Mouse (Mus musculus) heart, adult 2 months (tissue): ENCODE measurements at regions not wholly inside any gene's neighbourhood (a gene's known extent, or its start where the extent isn't known, plus 50 kb on each side); places are given as distances from the start of the nearest gene placed in this dataset.

Source experiments
- DNase-seq, 2 experiments: peaks; one replicate each; pipeline ENCODE4 v3.0.0; 2021
- H3K27ac ChIP-seq: fragments of 200-600 bp; 2 replicates; pipeline ENCODE4 v1.8.1; 2022
- H3K27me3 ChIP-seq: fragments of 200-500 bp; 2 replicates; pipeline ENCODE4 v1.6.1; 2012; ENCODE audit warnings: mild to moderate bottlenecking, low read length, inconsistent platforms, mixed read lengths; ENCODE audit not compliant: control insufficient read depth, insufficient read depth
- H3K36me3 ChIP-seq: fragments of 200-500 bp; 2 replicates; pipeline ENCODE4 v1.6.1; 2012; ENCODE audit warnings: low read length, inconsistent platforms; ENCODE audit not compliant: control insufficient read depth, insufficient read depth
- H3K4me1 ChIP-seq: fragments of 200-500 bp; 2 replicates; pipeline ENCODE4 v1.6.1; 2011; ENCODE audit warnings: low read length; ENCODE audit not compliant: control insufficient read depth, insufficient read depth
- H3K4me3 ChIP-seq: fragments of 200-600 bp; 2 replicates; pipeline ENCODE4 v1.8.1; 2022
- H3K79me2 ChIP-seq: fragments of 200-500 bp; replicated peaks from 2 replicates; pipeline ENCODE4 v1.6.1; 2012; ENCODE audit warnings: mild to moderate bottlenecking, inconsistent platforms, low read length, moderate library complexity, mixed read lengths; ENCODE audit not compliant: control insufficient read depth, insufficient read depth
- H3K9ac ChIP-seq: fragments of 200-500 bp; 2 replicates; pipeline ENCODE4 v1.6.1; 2012; ENCODE audit warnings: low read depth, mild to moderate bottlenecking, control low read depth, inconsistent platforms, low read length, mixed read lengths
- CTCF ChIP-seq: fragments of 200-600 bp; IDR thresholded peaks from 2 replicates; pipeline ENCODE4 v1.8.1; 2022; ENCODE audit warnings: antibody characterized with exemption, mild to moderate bottlenecking, moderate library complexity
- EP300 ChIP-seq: fragments of 200-500 bp; IDR thresholded peaks from 2 replicates; pipeline ENCODE4 v1.6.1; 2011; ENCODE audit warnings: low read depth, low read length, control low read depth; ENCODE audit not compliant: insufficient read depth
- POLR2A ChIP-seq: fragments of 200-500 bp; IDR thresholded peaks from 2 replicates; pipeline ENCODE4 v1.6.1; 2011; ENCODE audit warnings: mild to moderate bottlenecking, low read depth, low read length, control low read depth; ENCODE audit not compliant: insufficient read depth
- WGBS: fragments of 180-500 bp; shearing (Covaris S2); methylation state at CpG from one replicate; pipeline ENCODE4 v1.1.7; 2018; 5-methylcytosine and 5-hydroxymethylcytosine counted together
- intact Hi-C: fragments of 180-260 bp; cut with DNase I; formaldehyde crosslinking; loops from one replicate; pipeline ENCODE4 v1.15.1; 2025

DNA sequence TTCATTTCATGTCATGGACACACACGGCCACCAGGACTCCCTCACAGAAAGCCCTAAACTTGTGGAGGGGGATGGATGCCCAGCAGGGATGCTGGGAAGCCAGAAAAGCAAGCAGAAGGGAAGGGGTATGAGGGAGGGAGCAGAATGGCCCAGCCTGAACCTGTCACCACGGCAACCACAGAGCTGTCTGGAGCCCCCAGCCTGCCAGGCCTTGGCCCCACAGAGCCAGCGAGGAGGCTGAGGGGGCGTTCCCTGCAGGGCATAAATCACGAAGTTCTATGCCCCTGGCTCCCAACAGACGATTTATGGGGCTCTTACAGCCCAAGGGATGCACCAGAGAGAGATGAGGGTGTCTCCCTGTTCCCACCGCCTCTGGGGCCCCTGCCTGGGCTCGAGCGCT, 93.7 kb upstream of the Zbtb40 start:
- no peak for DNase-seq
- Histone ChIP-seq H3K9ac (no peak overlapping the region), H3K4me3 (no peak overlapping the region), H3K27me3 (no peaks in the 10 kb centered on the region), H3K4me1 (no peaks in the 10 kb centered on the region), H3K79me2 (no peaks in the 10 kb centered on the region), H3K27ac (no peak overlapping the region), H3K36me3 (no peaks in the 10 kb centered on the region)
- TF ChIP-seq EP300 (no peak), CTCF (no peak), POLR2A (no peak)
- 55% methylated on average over 9 of the region's 9 CpGs for WGBS
- intact Hi-C loops = no loop called here

DNA sequence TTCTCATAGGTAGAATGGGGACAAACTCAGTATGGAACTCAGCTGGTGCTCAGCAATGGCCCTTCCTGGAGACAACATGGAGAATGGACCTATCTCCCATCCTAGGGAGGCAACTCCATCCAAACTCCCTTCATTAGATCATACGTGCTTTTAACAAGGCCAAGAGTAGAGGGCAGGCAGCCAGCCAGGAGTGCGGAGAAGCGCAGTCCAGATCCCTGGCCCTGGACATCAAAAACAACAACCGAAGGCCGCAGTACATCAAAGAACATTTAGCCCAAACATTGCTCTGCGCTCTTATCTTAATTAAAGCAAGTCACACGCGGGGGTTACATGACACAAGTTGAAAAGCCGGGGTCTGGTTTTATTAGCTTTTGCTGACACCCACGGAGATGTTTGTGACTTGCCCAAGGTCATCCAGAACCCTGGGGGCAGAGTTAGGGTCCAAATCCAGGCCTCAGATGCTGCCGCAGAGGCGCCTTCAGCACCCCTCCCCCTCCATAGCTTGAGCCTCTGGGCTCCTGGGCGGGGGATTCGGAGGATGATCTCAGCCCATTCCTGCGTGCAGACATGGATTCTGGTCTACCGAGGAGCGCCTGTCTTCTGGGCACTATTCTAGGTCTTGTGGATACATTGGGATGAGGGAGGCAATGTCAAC, 90.6 kb upstream of the Zbtb40 start:
- Histone ChIP-seq H3K4me3 (no peak overlapping the region), H3K9ac (no peak overlapping the region), H3K36me3 (no peaks in the 10 kb centered on the region), H3K79me2 (no peaks in the 10 kb centered on the region), H3K4me1 (no peaks in the 10 kb centered on the region), H3K27ac (no peak overlapping the region), H3K27me3 (no peaks in the 10 kb centered on the region)
- TF ChIP-seq POLR2A = no peak
- TF ChIP-seq EP300 = no peak
- no peak for TF ChIP-seq CTCF
- intact Hi-C loops = no loop called here
- no peak for DNase-seq
- WGBS = 65% methylated on average over 17 of the region's 17 CpGs

DNA sequence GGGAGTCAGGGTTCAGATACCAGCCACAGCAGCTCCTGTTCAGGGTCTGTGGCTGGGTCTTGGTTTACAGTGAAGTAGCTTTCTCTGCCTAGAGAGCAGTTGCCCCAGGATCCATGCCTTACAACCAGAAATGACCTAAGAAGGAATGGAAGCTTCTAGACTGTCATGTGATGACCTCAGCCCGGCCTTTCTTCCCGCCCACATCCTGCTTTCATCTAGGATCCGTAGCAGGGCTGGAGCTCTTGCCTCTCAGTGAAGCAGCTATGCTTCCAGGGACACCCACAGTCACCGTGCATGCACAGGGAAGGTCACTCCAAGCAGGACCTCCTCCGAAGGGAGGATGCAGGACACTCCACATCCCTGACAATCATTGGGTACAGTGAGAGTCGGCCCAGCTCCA, 89.5 kb upstream of the Zbtb40 start:
- TF ChIP-seq CTCF (no peak), EP300 (no peak), POLR2A (no peak)
- H3K9ac ChIP-seq = no peak overlapping the region
- no peaks in the 10 kb centered on the region for H3K79me2 ChIP-seq
- intact Hi-C loops = no loop called here
- H3K27me3 ChIP-seq = no peaks in the 10 kb centered on the region
- WGBS = 40% methylated on average over 6 of the region's 6 CpGs
- no peak for DNase-seq
- H3K4me1 ChIP-seq = no peaks in the 10 kb centered on the region
- H3K4me3 ChIP-seq = no peak overlapping the region
- no peaks in the 10 kb centered on the region for H3K36me3 ChIP-seq
- H3K27ac ChIP-seq = no peak overlapping the region

DNA sequence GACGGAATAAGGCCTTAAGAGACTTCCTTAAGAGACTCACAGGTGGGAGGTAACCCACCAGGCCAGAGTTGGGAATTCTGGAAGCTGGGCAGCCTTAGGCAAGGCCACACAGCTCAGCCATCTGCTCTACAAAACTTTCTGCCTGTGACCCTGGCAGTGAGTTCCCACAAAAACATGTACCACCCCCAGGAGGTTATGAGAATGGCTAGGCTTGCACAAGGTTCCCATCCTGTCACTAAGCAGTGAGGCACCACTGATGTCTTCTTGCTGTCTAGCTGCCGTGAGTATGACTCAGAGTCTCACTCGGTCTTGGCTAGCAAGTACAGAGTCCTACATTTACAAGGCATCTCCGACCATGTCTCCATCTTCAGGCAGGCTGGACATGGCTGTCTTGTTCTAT, 87.7 kb upstream of the Zbtb40 start:
- intact Hi-C loops = no loop called here
- TF ChIP-seq EP300 = no peak
- no peak for TF ChIP-seq CTCF
- no peak for TF ChIP-seq POLR2A
- Histone ChIP-seq H3K36me3 (no peaks in the 10 kb centered on the region), H3K27me3 (no peaks in the 10 kb centered on the region), H3K4me1 (no peaks in the 10 kb centered on the region), H3K9ac (no peak overlapping the region), H3K4me3 (no peak overlapping the region), H3K79me2 (no peaks in the 10 kb centered on the region), H3K27ac (no peak overlapping the region)
- DNase-seq = no peak
- 75% methylated on average over 4 of the region's 4 CpGs for WGBS

DNA sequence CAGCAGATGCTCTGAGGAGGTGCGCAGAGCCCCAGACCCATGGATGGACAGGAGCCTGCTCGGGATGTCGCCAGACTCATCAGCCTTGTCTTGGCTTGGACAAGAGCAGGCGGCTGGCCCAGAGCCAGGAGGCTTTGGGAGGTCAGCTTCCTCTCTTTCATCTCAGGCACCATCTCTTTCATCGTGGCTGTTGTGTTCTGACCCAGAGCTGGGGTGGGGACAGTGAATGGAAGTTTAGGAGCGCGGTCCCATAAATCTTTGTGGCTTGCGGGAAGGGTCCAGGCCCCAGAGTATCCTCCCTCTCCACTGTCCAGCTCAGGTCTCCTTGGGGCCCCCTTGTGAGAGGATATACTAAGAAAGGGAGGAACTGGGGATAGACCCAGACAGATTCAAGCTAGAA, 87.2 kb upstream of the Zbtb40 start:
- intact Hi-C loops = no loop called here
- Histone ChIP-seq H3K79me2 (no peaks in the 10 kb centered on the region), H3K4me1 (no peaks in the 10 kb centered on the region), H3K27me3 (no peaks in the 10 kb centered on the region), H3K4me3 (no peak overlapping the region), H3K36me3 (no peaks in the 10 kb centered on the region), H3K27ac (no peak overlapping the region), H3K9ac (no peak overlapping the region)
- TF ChIP-seq EP300 (no peak), CTCF (no peak), POLR2A (no peak)
- DNase-seq = no peak
- WGBS = 56% methylated on average over 8 of the region's 8 CpGs

DNA sequence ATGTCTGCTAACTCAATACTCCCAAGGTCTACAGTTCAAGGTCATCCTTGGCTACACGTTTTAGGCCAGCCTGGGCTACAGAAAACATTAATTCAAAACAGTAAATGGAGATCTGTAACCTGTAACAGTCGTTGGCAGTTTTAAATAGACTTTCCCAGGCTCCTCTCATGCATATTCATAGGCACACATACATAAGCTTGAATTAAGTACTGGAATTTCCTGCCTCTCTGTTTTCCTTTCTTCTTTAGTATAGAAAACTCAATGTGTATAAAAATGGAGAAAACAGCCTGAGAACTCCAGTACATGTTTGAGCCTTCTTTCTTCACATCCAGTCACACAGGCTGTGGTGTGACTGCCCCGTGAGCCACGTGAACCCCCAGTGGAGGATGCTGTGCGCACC, 86.0 kb upstream of the Zbtb40 start:
- Histone ChIP-seq H3K79me2 (no peaks in the 10 kb centered on the region), H3K27me3 (no peaks in the 10 kb centered on the region), H3K4me3 (no peak overlapping the region), H3K9ac (no peak overlapping the region), H3K36me3 (no peaks in the 10 kb centered on the region), H3K4me1 (no peaks in the 10 kb centered on the region), H3K27ac (no peak overlapping the region)
- 61% methylated on average over 5 of the region's 5 CpGs for WGBS
- intact Hi-C loops = no loop called here
- DNase-seq = no peak
- TF ChIP-seq POLR2A (no peak), EP300 (no peak), CTCF (no peak)
